In genomic region chr19:32476712-32477052, GRCm38 (mm10) we compare ENCODE assay signal across 20 mouse cellular contexts. TPM values are rescaled to one million over a fixed set of nuclear protein-coding genes. Genes with fewer than 3 reads are reported as not detected.
A peak's percentile ranks its signal among the peaks of the same experiment; 100 is the strongest.
DNase-seq lines count a peak whose midpoint lies in the region; ATAC-seq and TF ChIP-seq lines count a peak whose summit lies in the region.
"Had no signal": no experiment of that assay in that cellular context is flagged by ENCODE, and none has a peak within 500 bp of the region (broad histone marks: within the 10 kb centered on the region; RNA-seq: fewer than 3 reads in every experiment).

No protein-coding gene starts in this region.

- H3K9me3 ChIP-seq in G1E (replicated peaks) = peaks cover 5% of the 10 kb centered on the region; the same call in 1 of the 2 replicates
- no peaks in the 10 kb centered on the region for H3K9me3 ChIP-seq in kidney, postnatal 0 days (replicated peaks; ENCODE audit: low read length)
- H3K9me3 ChIP-seq in liver, embryonic 14.5 days (ENCODE audit: control insufficient read depth, low read length) = no peaks in the 10 kb centered on the region
- H3K9me3 ChIP-seq: embryonic facial prominence, embryonic 12.5 days; forebrain, embryonic 10.5 days; heart, embryonic 13.5 days; hindbrain, embryonic 10.5 days; lung, embryonic 15.5 days; midbrain, embryonic 12.5 days; neural tube, embryonic 13.5 days had no signal

- 77% methylated on average over 4 of the region's 4 CpGs for WGBS in kidney, postnatal 0 days
- WGBS in liver, embryonic 14.5 days (ENCODE audit: insufficient replicate concordance) = 27% methylated on average over 4 of the region's 4 CpGs

- no peak overlapping the region for H3K4me2 ChIP-seq in kidney, postnatal 0 days (ENCODE audit: low read length)
- H3K4me2 ChIP-seq in liver, embryonic 14.5 days (ENCODE audit: low read depth) = peak overlapping the region; percentile 43
- H3K4me2 ChIP-seq: embryonic facial prominence, embryonic 12.5 days; heart, embryonic 13.5 days; lung, embryonic 15.5 days; midbrain, embryonic 12.5 days; neural tube, embryonic 13.5 days had no signal

- H3K4me3 ChIP-seq in G1E (ENCODE audit: low read depth, low read length) = no peak overlapping the region; the same call in 1 of the 2 replicates
- H3K4me3 ChIP-seq in kidney, postnatal 0 days (replicated peaks; ENCODE audit: low read depth, low read length) = no peak overlapping the region
- no peak overlapping the region for H3K4me3 ChIP-seq in liver, embryonic 14.5 days (ENCODE audit: insufficient read depth in 1 of 2, low read depth in 2 of 2, low read length in 2 of 2)
- H3K4me3 ChIP-seq: embryonic facial prominence, embryonic 12.5 days; forebrain, embryonic 10.5 days; heart, embryonic 13.5 days; hindbrain, embryonic 10.5 days; layer of hippocampus, adult 2 months; lung, embryonic 15.5 days; midbrain, embryonic 12.5 days; neural tube, embryonic 13.5 days had no signal

- H3K9ac ChIP-seq in kidney, postnatal 0 days (ENCODE audit: low read depth, low read length) = no peak overlapping the region
- H3K9ac ChIP-seq in liver, embryonic 14.5 days (replicated peaks) = no peak overlapping the region; the same call in 1 of the 2 replicates
- H3K9ac ChIP-seq: embryonic facial prominence, embryonic 12.5 days; heart, embryonic 13.5 days; lung, embryonic 15.5 days; midbrain, embryonic 12.5 days; neural tube, embryonic 13.5 days had no signal

- peak; percentile 37 for DNase-seq in heart, adult 11 months
- DNase-seq in heart, postnatal 25 days (ENCODE audit: low spot score) = no peak
- no peak for DNase-seq in G1E (ENCODE audit: low spot score)
- no peak for DNase-seq in kidney, postnatal 0 days (ENCODE audit: low spot score)
- peak in 1 of 3 experiments; percentile 62 for DNase-seq in liver, embryonic 14.5 days (ENCODE audit: low read depth in 3 of 3, low spot score in 3 of 3)
- no peak for DNase-seq in thymus, postnatal 10 days (ENCODE audit: low spot score in 2 of 2)
- no peak for DNase-seq in heart, postnatal 10 days
- DNase-seq: adrenal gland, adult 2 months; cerebellum, adult 11-12 months; right cerebral cortex, postnatal 14 days; thymus, postnatal 25 days had no signal

- peak; percentile 46 for TF ChIP-seq EP300 in liver, embryonic 14.5 days (IDR thresholded peaks at IDR 0.05; ENCODE audit: low read depth)

- H3K27me3 ChIP-seq in G1E (ENCODE audit: insufficient read depth, low read length) = no peaks in the 10 kb centered on the region
- no peaks in the 10 kb centered on the region for H3K27me3 ChIP-seq in kidney, postnatal 0 days (ENCODE audit: insufficient read depth, low read length)
- no peaks in the 10 kb centered on the region for H3K27me3 ChIP-seq in liver, embryonic 14.5 days (ENCODE audit: control insufficient read depth, insufficient read depth, low read length)
- H3K27me3 ChIP-seq: embryonic facial prominence, embryonic 12.5 days; heart, embryonic 13.5 days; lung, embryonic 15.5 days; midbrain, embryonic 12.5 days; neural tube, embryonic 13.5 days had no signal

- H3K4me1 ChIP-seq in G1E (ENCODE audit: insufficient read depth, low read depth, low read length) = peaks cover 61% of the 10 kb centered on the region
- no peaks in the 10 kb centered on the region for H3K4me1 ChIP-seq in kidney, postnatal 0 days (replicated peaks; ENCODE audit: insufficient read depth, low read length)
- peaks cover 54 to 56% of the 10 kb centered on the region in 2 experiments for H3K4me1 ChIP-seq in liver, embryonic 14.5 days (replicated peaks; ENCODE audit: control insufficient read depth in 2 of 2, insufficient read depth in 2 of 2, low read length in 1 of 2)
- H3K4me1 ChIP-seq: embryonic facial prominence, embryonic 12.5 days; forebrain, embryonic 10.5 days; hindbrain, embryonic 10.5 days; lung, embryonic 15.5 days; midbrain, embryonic 12.5 days; neural tube, embryonic 13.5 days had no signal

- no peaks in the 10 kb centered on the region for H3K36me3 ChIP-seq in G1E (replicated peaks)
- no peaks in the 10 kb centered on the region for H3K36me3 ChIP-seq in kidney, postnatal 0 days (ENCODE audit: insufficient read depth, low read length)
- no peaks in the 10 kb centered on the region for H3K36me3 ChIP-seq in liver, embryonic 14.5 days (replicated peaks; ENCODE audit: control insufficient read depth, insufficient read depth, low read depth)
- H3K36me3 ChIP-seq: embryonic facial prominence, embryonic 12.5 days; forebrain, embryonic 10.5 days; heart, embryonic 13.5 days; hindbrain, embryonic 10.5 days; lung, embryonic 15.5 days; midbrain, embryonic 12.5 days; neural tube, embryonic 13.5 days had no signal

- ATAC-seq in G1E (ENCODE audit: extremely low read depth, insufficient number of reproducible peaks, low FRiP score, poor library complexity, severe bottlenecking) = peak; percentile 24; the same call in 1 of the 2 replicates
- 0 out of 2 replicates have a peak, but pooled peaks have one; percentile 72 for ATAC-seq in kidney, postnatal 0 days (replicated peaks; ENCODE audit: low FRiP score, low read depth)
- ATAC-seq in liver, embryonic 14.5 days (ENCODE audit: insufficient read depth) = peak; percentile 30; the same call in 1 of the 2 replicates
- no peak for ATAC-seq in cerebellum, adult (ENCODE audit: insufficient number of reproducible peaks, low FRiP score, low TSS enrichment)

- intact Hi-C loops in heart, postnatal 25 days (cut with DNase I) = no loop called here
- intact Hi-C loops in heart, postnatal 10 days (cut with DNase I) = no loop called here

- TF ChIP-seq CTCF in G1E (IDR thresholded peaks at IDR 0.05; ENCODE audit: low read depth, low read length) = no peak
- no peak for TF ChIP-seq CTCF in kidney, postnatal 0 days (IDR thresholded peaks at IDR 0.05; ENCODE audit: low read depth)
- no peak for TF ChIP-seq CTCF in liver, embryonic 14.5 days (IDR thresholded peaks at IDR 0.05; ENCODE audit: low read depth)

- no peak overlapping the region for H3K27ac ChIP-seq in kidney, postnatal 0 days
- H3K27ac ChIP-seq in liver, embryonic 14.5 days = peak overlapping the region; percentile 82
- H3K27ac ChIP-seq: embryonic facial prominence, embryonic 12.5 days; forebrain, embryonic 10.5 days; heart, embryonic 13.5 days; hindbrain, embryonic 10.5 days; layer of hippocampus, adult 2 months; lung, embryonic 15.5 days; midbrain, embryonic 12.5 days; neural tube, embryonic 13.5 days had no signal

RNA-seq across cellular contexts. Expression of gene Minpp1, which starts 8.9 kb away (rescaled TPM):
- 10 to 100 TPM; 14.8 to 15.5 TPM for total RNA-seq in heart, postnatal 25 days (2021)
- 62.6 and 63.2 TPM in 2 replicates for total RNA-seq in G1E (2014; fragmentation: Nextera tagmentation)
- 68.8 and 73.1 TPM in 2 replicates for total RNA-seq in G1E (2017)
- 197 and 273 TPM in 2 replicates for polyA plus RNA-seq in G1E (2012)
- 71.8 and 73.2 TPM in 2 replicates for polyA plus RNA-seq in kidney, postnatal 0 days (2015; fragmentation: Nextera tagmentation; extraction: Ambion mirVana)
- polyA plus RNA-seq in liver, embryonic 14.5 days (2012; rRNA removed) = 35.9 and 36.6 TPM in 2 replicates
- 75.4 and 86.0 TPM in 2 replicates for polyA plus RNA-seq in liver, embryonic 14.5 days (2014; fragmentation: Nextera tagmentation; extraction: Ambion mirVana)
- total RNA-seq in heart, postnatal 10 days (2021) = 10 to 100 TPM; 21.8 to 24.6 TPM

RNA-seq across cellular contexts. Expression of gene Rpl9-ps6, which starts 10.3 kb away (rescaled TPM):
- total RNA-seq in heart, postnatal 25 days (2021) = 10 to 100 TPM; 22.8 to 25.4 TPM
- total RNA-seq in G1E (2014; fragmentation: Nextera tagmentation) (13.8 and 18.3 TPM in 2 replicates), G1E (2017) (103 and 117 TPM in 2 replicates)
- polyA plus RNA-seq in G1E (2012) = 1.9 and 2.0 TPM in 2 replicates
- polyA plus RNA-seq in kidney, postnatal 0 days (2015; fragmentation: Nextera tagmentation; extraction: Ambion mirVana) = 145 and 154 TPM in 2 replicates
- 18.6 and 30.9 TPM in 2 replicates for polyA plus RNA-seq in liver, embryonic 14.5 days (2012; rRNA removed)
- 89.1 and 90.4 TPM in 2 replicates for polyA plus RNA-seq in liver, embryonic 14.5 days (2014; fragmentation: Nextera tagmentation; extraction: Ambion mirVana)
- 10 to 100 TPM; 37.2 to 45.4 TPM for total RNA-seq in heart, postnatal 10 days (2021)
